Mouse (Mus musculus): ENCODE measurements at regions not wholly inside any gene's neighbourhood (a gene's known extent, or its start where the extent isn't known, plus 50 kb on each side); places are given as distances from the start of the nearest gene placed in this dataset.

- Histone ChIP-seq H3K27ac (ENCODE audit: low read depth) (no peak overlapping the region), H3K9ac (no peak overlapping the region), H3K36me3 (ENCODE audit: insufficient read depth) (no peaks in the 10 kb centered on the region), H3K4me1 (ENCODE audit: insufficient read depth) (no peaks in the 10 kb centered on the region), H3K4me3 (ENCODE audit: low read depth, low read length) (no peak overlapping the region), H3K9me3 (ENCODE audit: low read depth, low read length) (no peaks in the 10 kb centered on the region), H3K4me2 (no peak overlapping the region), H3K27me3 (ENCODE audit: insufficient read depth, low read length) (no peaks in the 10 kb centered on the region)
- TF ChIP-seq CTCF (IDR thresholded peaks at IDR 0.05; ENCODE audit: low read depth), result no peak
- ATAC-seq (ENCODE audit: insufficient read depth), result peak; percentile 56; the same call in 1 of the 2 replicates
- no peak for DNase-seq
- WGBS, result 47% methylated on average over 4 of the region's 4 CpGs
These were observed 276.3 kb upstream of the Fermt1 start for GRCm38 (mm10) chr2:133221762-133222556.

- H3K9me3 ChIP-seq (ENCODE audit: low read depth, low read length), result no peaks in the 10 kb centered on the region
- TF ChIP-seq CTCF (IDR thresholded peaks at IDR 0.05; ENCODE audit: low read depth), result no peak
- H3K4me2 ChIP-seq, result no peak overlapping the region
- H3K36me3 ChIP-seq (ENCODE audit: insufficient read depth), result no peaks in the 10 kb centered on the region
- ATAC-seq (ENCODE audit: insufficient read depth) (no peak), DNase-seq (no peak)
- H3K9ac ChIP-seq, result no peak overlapping the region
- no peaks in the 10 kb centered on the region for H3K27me3 ChIP-seq (ENCODE audit: insufficient read depth, low read length)
- no peak overlapping the region for H3K4me3 ChIP-seq (ENCODE audit: low read depth, low read length)
- WGBS, result 79% methylated on average over 4 of the region's 4 CpGs
- H3K4me1 ChIP-seq (ENCODE audit: insufficient read depth), result no peaks in the 10 kb centered on the region
- H3K27ac ChIP-seq (ENCODE audit: low read depth), result no peak overlapping the region
These were observed 289.6 kb upstream of the Fermt1 start for GRCm38 (mm10) chr2:133235175-133235920.

DNA sequence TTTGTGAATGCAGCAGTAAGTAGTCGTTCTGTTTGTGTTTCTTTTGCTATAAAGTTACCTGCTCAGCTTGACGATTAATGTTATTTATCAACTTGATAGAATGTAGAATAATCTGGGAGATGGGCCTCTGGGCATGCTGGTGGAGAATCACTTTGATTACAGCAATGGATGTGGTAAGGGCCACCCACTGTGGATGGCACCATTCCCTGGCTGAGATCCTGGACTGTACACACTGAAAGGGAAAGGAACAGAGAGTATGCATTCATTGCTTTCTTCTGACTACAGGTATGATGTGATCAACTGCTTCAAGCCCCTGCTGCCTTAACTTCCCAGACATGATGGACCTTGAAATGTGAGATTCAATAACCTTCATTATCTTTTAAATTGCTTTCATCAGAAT is 299.8 kb upstream of the Bmp2 start:
- no peaks in the 10 kb centered on the region for H3K27me3 ChIP-seq (ENCODE audit: insufficient read depth, low read length)
- H3K36me3 ChIP-seq (ENCODE audit: insufficient read depth), result no peaks in the 10 kb centered on the region
- TF ChIP-seq CTCF (IDR thresholded peaks at IDR 0.05; ENCODE audit: low read depth), result no peak
- no peak overlapping the region for H3K4me3 ChIP-seq (ENCODE audit: low read depth, low read length)
- ATAC-seq (ENCODE audit: insufficient read depth) (no peak), DNase-seq (no peak)
- no peaks in the 10 kb centered on the region for H3K4me1 ChIP-seq (ENCODE audit: insufficient read depth)
- no peaks in the 10 kb centered on the region for H3K9me3 ChIP-seq (ENCODE audit: low read depth, low read length)
- no peak overlapping the region for H3K4me2 ChIP-seq
- 73% methylated on average over 2 of the region's 2 CpGs for WGBS
- H3K27ac ChIP-seq (ENCODE audit: low read depth), result no peak overlapping the region
- no peak overlapping the region for H3K9ac ChIP-seq

DNA sequence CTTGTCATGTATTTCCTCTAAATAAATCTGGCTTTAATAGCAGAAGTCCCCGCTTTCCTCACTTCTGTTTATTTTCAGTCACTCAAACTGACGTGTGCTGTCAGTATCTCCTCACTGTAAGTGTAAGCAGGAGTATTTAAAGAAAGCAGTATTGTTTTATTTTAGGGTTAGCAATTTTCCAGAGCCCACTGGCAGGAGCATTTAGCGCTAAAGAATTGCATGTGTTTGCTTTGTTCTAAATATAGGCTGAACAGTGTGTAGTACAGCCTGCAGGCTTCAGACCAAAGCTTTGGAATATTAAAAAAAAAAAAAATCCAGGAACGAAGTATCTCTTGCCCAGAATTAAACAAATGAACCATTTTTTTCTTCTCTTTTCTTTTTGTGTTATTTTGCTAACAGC is 277.5 kb upstream of the Bmp2 start:
- no peaks in the 10 kb centered on the region for H3K27me3 ChIP-seq (ENCODE audit: insufficient read depth, low read length)
- no peaks in the 10 kb centered on the region for H3K9me3 ChIP-seq (ENCODE audit: low read depth, low read length)
- H3K4me2 ChIP-seq, result no peak overlapping the region
- 9% methylated on average over 4 of the region's 4 CpGs for whole genome bisulfite sequencing
- no peak overlapping the region for H3K27ac ChIP-seq (ENCODE audit: low read depth)
- ATAC-seq (ENCODE audit: insufficient read depth), result no peak
- peak; percentile 32 for DNase-seq
- no peaks in the 10 kb centered on the region for H3K36me3 ChIP-seq (ENCODE audit: insufficient read depth)
- H3K9ac ChIP-seq, result no peak overlapping the region
- H3K4me3 ChIP-seq (ENCODE audit: low read depth, low read length), result no peak overlapping the region
- TF ChIP-seq CTCF (IDR thresholded peaks at IDR 0.05; ENCODE audit: low read depth), result no peak
- H3K4me1 ChIP-seq (ENCODE audit: insufficient read depth), result no peaks in the 10 kb centered on the region

DNA sequence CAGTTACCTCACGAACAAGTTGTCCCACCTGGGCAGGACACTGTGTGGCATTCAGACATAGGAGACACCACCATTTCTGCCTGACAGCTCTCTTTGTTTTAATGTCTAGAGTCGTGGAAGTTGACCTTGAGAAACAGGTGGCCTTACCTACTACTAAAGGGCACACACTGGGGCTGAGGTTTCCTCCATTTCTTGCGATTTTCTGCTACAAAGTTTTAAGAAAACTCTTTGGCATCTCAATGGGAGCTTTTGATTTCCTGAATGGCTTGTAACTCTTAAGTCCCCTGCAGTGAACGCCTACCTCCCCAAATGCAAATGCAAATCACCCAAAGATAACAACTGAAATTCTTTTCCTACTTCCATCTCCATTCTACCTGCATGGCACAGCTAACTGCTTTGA is 273.4 kb upstream of the Bmp2 start:
- Histone ChIP-seq H3K4me2 (no peak overlapping the region), H3K9me3 (ENCODE audit: low read depth, low read length) (no peaks in the 10 kb centered on the region), H3K9ac (no peak overlapping the region), H3K27me3 (ENCODE audit: insufficient read depth, low read length) (no peaks in the 10 kb centered on the region), H3K4me1 (ENCODE audit: insufficient read depth) (no peaks in the 10 kb centered on the region), H3K36me3 (ENCODE audit: insufficient read depth) (no peaks in the 10 kb centered on the region), H3K27ac (ENCODE audit: low read depth) (no peak overlapping the region), H3K4me3 (ENCODE audit: low read depth, low read length) (no peak overlapping the region)
- 55% methylated on average over 4 of the region's 4 CpGs for WGBS
- DNase-seq, result no peak
- no peak for TF ChIP-seq CTCF (IDR thresholded peaks at IDR 0.05; ENCODE audit: low read depth)
- ATAC-seq (ENCODE audit: insufficient read depth), result no peak

GRCm38 (mm10) chr2:133279275-133279674 is 272.7 kb upstream of the Bmp2 start:
- no peak for ATAC-seq (ENCODE audit: insufficient read depth)
- WGBS, result 90% methylated on average over 4 of the region's 4 CpGs
- no peak for TF ChIP-seq CTCF (IDR thresholded peaks at IDR 0.05; ENCODE audit: low read depth)

GRCm38 (mm10) chr2:133282692-133283091 is 269.3 kb upstream of the Bmp2 start:
- H3K9me3 ChIP-seq (ENCODE audit: low read depth, low read length), result no peaks in the 10 kb centered on the region
- no peak overlapping the region for H3K4me3 ChIP-seq (ENCODE audit: low read depth, low read length)
- H3K27me3 ChIP-seq (ENCODE audit: insufficient read depth, low read length), result no peaks in the 10 kb centered on the region
- 38% methylated on average over 5 of the region's 5 CpGs for WGBS
- no peak overlapping the region for H3K4me2 ChIP-seq
- no peaks in the 10 kb centered on the region for H3K4me1 ChIP-seq (ENCODE audit: insufficient read depth)
- H3K9ac ChIP-seq, result no peak overlapping the region
- H3K36me3 ChIP-seq (ENCODE audit: insufficient read depth), result no peaks in the 10 kb centered on the region
- no peak overlapping the region for H3K27ac ChIP-seq (ENCODE audit: low read depth)
- DNase-seq (peak; percentile 69), ATAC-seq (ENCODE audit: insufficient read depth) (peak; percentile 81)
- no peak for TF ChIP-seq CTCF (IDR thresholded peaks at IDR 0.05; ENCODE audit: low read depth)

More at GRCm38 (mm10) chr2:133279275-133279674, 272.7 kb upstream of the Bmp2 start:
- Histone ChIP-seq H3K4me2 (no peak overlapping the region), H3K9ac (no peak overlapping the region), H3K27me3 (ENCODE audit: insufficient read depth, low read length) (no peaks in the 10 kb centered on the region), H3K4me3 (ENCODE audit: low read depth, low read length) (no peak overlapping the region), H3K27ac (ENCODE audit: low read depth) (no peak overlapping the region), H3K4me1 (ENCODE audit: insufficient read depth) (no peaks in the 10 kb centered on the region), H3K36me3 (ENCODE audit: insufficient read depth) (no peaks in the 10 kb centered on the region), H3K9me3 (ENCODE audit: low read depth, low read length) (no peaks in the 10 kb centered on the region)
- DNase-seq, result no peak

Measured in lung, embryonic 14.5 days (tissue).